Mouse (Mus musculus) liver, embryonic 14 days (tissue): ENCODE results near the gene Pdrg1. TPM values are rescaled to one million over a fixed set of nuclear protein-coding genes. Genes with fewer than 3 reads are reported as not detected.

ENCODE experiments used
- polyA plus RNA-seq: library from polyadenylated mRNA; depleted of rRNA; stranded (reverse); fragments of >200 nt; gene quantifications from 2 replicates; pipeline ENCODE4 v1.2.3, GENCODE M21; 2012; rRNA removed

Pdrg1 gene
- polyA plus RNA-seq, result 27.5 and 27.7 TPM in 2 replicates

GRCm38 (mm10) chr2:153014758-153015593 lies at the start of gene Pdrg1:
Pdrg1 (minus strand) TSS chr2:153015427.

GRCm38 (mm10) chr2:153031126-153032082 lies 16.2 kb upstream of the Pdrg1 start, which contains the start of gene Xkr7:
Xkr7 (plus strand) TSS chr2:153031852.

GRCm38 (mm10) chr2:152962091-152962793 lies 53.0 kb downstream of the Pdrg1 start, which contains the start of gene Ttll9:
Ttll9 (plus strand) TSS chr2:152962485.

Other genes starting within 250 kb of the Pdrg1 start
- gene Bcl2l1, start 183.7 kb downstream of the Pdrg1 start, polyA plus RNA-seq, result 55.5 and 69.0 TPM in 2 replicates
- gene Tpx2, start 167.5 kb downstream of the Pdrg1 start, polyA plus RNA-seq, result 51.8 and 53.6 TPM in 2 replicates
- gene Mylk2, start 104.1 kb downstream of the Pdrg1 start, polyA plus RNA-seq, result 0.05 TPM in 1 of 2 replicates, not detected in the other
- 0.11 and 0.12 TPM in 2 replicates for gene Foxs1, start 82.2 kb downstream of the Pdrg1 start, polyA plus RNA-seq
- gene Dusp15, start 63.7 kb downstream of the Pdrg1 start, polyA plus RNA-seq, result not detected in 2 replicates
- gene Ttll9, start 52.9 kb downstream of the Pdrg1 start, polyA plus RNA-seq, result 0.11 and 0.13 TPM in 2 replicates
- not detected in 2 replicates for gene Xkr7, start 16.4 kb upstream of the Pdrg1 start, polyA plus RNA-seq
- gene Ccm2l, start 50.5 kb upstream of the Pdrg1 start, polyA plus RNA-seq, result 1.7 and 2.0 TPM in 2 replicates
- gene Hck, start 93.0 kb upstream of the Pdrg1 start, polyA plus RNA-seq, result 4.9 and 6.9 TPM in 2 replicates
- 12.0 and 14.8 TPM in 2 replicates for gene Tm9sf4, start 145.9 kb upstream of the Pdrg1 start, polyA plus RNA-seq
- 1.8 and 2.1 TPM in 2 replicates for gene Tspyl3, start 210.0 kb upstream of the Pdrg1 start, polyA plus RNA-seq
- 12.5 and 16.6 TPM in 2 replicates for gene Plagl2, start 226.0 kb upstream of the Pdrg1 start, polyA plus RNA-seq
- 6.6 and 7.4 TPM in 2 replicates for gene Pofut1, start 226.1 kb upstream of the Pdrg1 start, polyA plus RNA-seq